Mouse (Mus musculus) left cerebral cortex, adult 18-20 months (tissue): ENCODE measurements at regions not wholly inside any gene's neighbourhood (a gene's known extent, or its start where the extent isn't known, plus 50 kb on each side); places are given as distances from the start of the nearest gene placed in this dataset.

Source experiments
- DNase-seq, 2 experiments: peaks; one replicate each; pipeline ENCODE4 v3.0.0; 2021 to 2022; ENCODE audit warnings: low spot score in 2 of 2, mixed read lengths in 1 of 2

DNA sequence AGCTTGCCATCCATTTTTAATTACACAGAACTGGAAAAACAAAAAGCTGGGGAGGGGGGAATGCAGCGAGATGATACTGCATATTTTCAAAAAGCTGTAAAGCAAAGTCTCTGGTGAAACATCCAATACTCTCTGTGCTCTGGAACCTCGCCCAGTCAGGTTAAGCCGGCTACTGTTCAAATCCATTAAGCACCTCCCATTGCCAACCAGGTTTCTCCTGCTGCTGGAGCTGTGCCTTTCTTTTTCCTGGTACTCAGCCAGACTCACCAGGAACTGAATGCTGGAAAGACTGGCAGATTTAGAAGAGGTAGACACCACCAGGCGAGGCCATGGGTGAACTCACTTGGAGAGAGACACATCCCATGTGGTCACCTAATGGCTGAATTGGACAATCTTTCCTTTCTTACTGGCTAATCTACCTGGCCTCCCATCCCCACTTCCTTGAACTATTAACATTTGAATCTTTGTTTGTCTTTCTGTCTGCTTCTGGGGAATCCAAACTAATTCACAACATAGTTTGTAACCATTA, 1250.8 kb upstream of the Jmjd1c start:
- DNase-seq, result no peak

DNA sequence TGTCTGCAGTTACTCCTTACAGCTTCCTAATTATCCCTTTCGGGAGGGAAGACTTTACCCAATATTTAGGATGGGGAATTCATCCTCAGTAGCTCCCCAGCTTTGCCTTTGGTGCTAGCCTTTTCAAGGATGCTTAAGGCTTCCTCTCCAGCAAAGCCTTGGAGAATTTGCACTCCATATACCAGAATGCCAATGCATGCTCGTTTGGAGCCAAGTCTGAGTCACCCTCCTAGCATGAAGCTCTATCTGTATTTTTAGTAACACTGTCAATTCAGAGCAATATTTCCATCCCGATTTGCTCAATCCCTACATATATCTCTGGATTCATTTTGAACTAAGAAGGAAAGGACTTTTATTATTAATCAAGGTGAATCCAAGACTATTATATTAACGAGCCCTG, 1249.8 kb upstream of the Jmjd1c start:
- DNase-seq, result peak; percentile 11 to 31

DNA sequence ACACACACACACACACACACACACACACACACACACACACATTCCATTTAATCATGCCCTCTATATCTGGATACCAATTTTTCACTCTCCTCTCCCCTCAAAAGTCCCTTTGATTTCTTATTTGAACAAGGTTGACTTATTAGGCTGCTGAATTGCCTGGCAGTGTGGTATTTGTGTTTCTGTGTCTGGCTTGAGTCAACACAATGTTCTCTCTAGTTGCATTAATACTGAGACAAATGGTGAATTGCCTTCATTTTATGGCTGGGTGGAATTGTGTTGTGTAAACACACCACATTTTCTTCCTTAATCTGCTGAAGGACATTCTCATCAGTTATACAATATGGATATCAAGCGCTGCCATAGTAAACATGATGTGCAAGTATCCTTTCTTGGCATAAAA, 1248.3 kb upstream of the Jmjd1c start:
- no peak for DNase-seq

DNA sequence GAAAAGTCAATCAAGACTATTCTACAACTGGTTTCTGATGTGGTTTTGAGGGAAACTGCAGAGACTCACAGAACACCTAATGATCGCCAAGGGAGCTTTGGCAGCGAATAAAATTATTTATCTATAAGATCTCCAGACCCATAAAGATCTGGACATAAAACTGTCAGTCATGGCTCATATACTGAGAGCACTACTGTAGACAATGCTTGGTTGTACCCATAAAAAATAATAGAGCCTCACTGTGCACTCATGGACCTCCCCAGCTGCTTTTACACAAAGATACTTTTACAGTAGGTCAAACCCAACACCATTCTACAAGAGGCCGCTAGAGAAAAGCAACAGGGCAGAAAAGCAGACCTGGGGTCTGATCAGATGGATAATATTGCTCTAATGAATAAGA, 1206.0 kb upstream of the Jmjd1c start:
- DNase-seq, result no peak

DNA sequence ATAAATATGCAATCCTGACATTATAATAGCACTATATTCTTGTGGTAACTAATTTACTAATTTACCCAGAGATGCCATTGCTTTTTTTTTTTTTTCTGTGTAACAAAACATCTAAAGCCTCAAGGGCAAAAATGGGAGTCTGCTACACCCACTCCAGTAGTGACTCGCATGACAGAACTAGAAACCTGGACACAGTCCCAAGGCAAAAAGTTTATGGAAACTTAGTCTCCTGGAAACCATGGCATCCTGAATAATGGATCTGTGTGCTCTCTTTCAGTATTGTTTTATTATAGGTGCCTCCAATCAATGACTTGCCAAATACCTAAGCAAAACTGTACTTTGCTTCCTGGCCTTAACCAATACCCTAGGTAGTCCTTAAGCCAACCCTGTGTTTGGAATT, 1188.4 kb upstream of the Jmjd1c start:
- no peak for DNase-seq

DNA sequence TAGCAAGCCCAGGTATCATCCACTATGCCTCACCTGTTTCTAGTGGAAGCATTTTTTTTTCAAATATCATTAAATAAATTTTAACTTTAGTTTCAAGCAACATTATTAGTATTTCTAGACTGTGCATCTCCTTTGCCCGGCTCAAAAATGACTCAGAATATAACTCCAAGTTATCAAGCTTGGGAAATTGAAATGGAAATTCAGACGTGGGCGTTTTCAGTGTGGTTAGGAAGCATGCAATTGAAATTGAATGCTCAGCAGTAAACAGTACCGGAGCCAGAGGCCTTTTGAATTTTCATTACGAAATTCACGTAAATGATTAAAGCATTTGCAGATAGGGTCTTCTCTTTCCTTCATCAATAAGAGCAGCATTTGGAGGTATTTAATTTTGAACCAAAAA, 1183.4 kb upstream of the Jmjd1c start:
- no peak for DNase-seq

DNA sequence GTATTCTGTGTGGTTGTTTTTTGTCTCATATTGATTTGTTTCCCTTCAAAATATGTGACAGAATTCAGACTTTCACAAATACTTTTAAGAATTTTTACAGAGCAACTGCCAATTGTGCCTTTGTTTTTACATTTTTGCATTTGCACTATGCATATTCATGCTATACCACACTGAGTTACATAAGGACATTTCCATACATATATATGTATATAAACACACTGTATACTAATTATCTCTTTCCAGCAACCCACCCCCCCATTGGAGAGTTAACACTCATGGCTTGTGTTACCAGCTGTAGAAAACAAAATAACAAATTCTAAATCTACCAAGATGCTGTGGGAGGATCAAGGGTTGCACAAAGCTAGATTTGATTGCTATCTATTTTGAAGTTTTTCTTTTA, 1163.8 kb upstream of the Jmjd1c start:
- no peak for DNase-seq

DNA sequence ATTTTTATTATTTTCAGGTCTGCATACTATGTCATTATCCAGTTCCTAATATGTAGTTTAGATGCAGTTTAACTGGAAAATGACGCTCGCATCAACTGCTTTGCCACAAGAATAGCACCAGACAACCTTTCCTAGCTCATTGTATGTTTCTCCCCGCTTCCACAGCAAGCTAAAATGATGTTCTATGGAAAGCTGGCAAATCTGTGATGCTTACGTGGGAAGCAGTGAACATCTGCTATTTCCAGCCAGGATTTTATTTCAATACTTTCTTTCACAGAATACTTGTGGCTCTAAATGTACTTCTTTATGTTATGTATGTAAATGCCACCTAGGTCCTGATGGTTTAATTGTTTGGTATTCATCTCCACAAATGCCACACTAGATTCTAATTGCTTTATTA, 1147.3 kb upstream of the Jmjd1c start:
- peak; percentile 13 to 29 for DNase-seq

DNA sequence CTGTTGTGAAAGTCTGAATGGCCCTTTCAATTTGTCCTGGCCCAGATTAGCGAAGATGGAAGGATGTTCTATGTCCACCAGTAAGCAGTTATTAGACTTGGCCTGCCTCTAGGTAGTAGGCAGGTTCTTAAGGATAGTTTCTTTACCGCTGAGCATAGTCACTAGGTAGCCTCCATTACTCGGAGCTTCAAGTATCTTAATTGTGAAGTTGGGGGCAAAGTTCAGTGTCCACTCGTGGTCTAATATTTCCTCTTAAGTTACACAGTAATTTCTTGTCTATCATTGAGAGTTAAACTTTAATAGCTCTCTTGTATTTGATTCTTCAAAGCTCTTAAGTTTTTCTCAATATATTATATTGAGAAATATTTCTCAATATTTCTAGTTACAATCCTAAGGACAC, 1133.5 kb upstream of the Jmjd1c start:
- no peak for DNase-seq

DNA sequence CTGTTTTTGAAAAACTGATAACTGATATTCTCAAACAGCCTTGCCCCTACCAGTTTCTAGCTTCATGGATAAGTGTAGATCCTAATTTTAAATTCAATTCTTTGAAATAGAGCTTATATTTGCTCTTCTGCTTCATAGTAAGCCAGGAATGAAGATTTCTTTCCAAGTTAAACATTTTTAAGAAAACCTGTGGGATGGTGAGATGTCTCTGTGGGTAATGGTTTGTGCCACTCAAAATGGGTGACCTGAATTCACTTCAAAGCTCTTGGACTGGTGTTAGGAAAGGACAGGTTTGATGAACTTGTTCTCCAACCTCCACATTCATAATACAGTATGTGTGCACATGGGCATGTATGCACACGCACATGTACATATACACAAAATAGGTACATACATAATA, 1126.2 kb upstream of the Jmjd1c start:
- DNase-seq, result no peak
